Mouse (Mus musculus) bone marrow macrophage, adult 2 months (primary cell): Measurements from ENCODE around the gene Btnl2. TPM values are rescaled to one million over a fixed set of nuclear protein-coding genes. Genes with fewer than 3 reads are reported as not detected.

ENCODE experiments used
- H3K27ac ChIP-seq: 2 replicates; pipeline ENCODE4 v1.5.1; 2012; ENCODE audit warnings: low read depth, low read length; ENCODE audit not compliant: insufficient read depth
- H3K4me1 ChIP-seq: 2 replicates; pipeline ENCODE4 v1.6.1; 2012; ENCODE audit warnings: low read length; ENCODE audit not compliant: control insufficient read depth, insufficient read depth
- H3K4me3 ChIP-seq: 2 replicates; pipeline ENCODE4 v1.5.1; 2012; ENCODE audit warnings: mild to moderate bottlenecking, low read length, moderate library complexity; ENCODE audit not compliant: insufficient read depth
- CTCF ChIP-seq: IDR thresholded peaks from 2 replicates; pipeline ENCODE4 v1.5.1; 2012; ENCODE audit warnings: low read depth, mild to moderate bottlenecking, low read length, moderate library complexity
- POLR2A ChIP-seq: IDR thresholded peaks from 2 replicates; pipeline ENCODE4 v1.6.1; 2012; ENCODE audit warnings: mild to moderate bottlenecking, low read depth, low read length, borderline replicate concordance
- polyA plus RNA-seq: library from polyadenylated mRNA; stranded (reverse); fragments of >200 nt; gene quantifications from 2 replicates; pipeline ENCODE4 v1.2.4, GENCODE M21; 2012; ENCODE audit not compliant: missing spikeins, insufficient read depth, insufficient read length

The Btnl2 gene
- polyA plus RNA-seq, 1 experiment, result 0.71 TPM

GRCm38 (mm10) chr17:34347606-34348308 is 6.9 kb upstream of the Btnl2 start:
- Histone ChIP-seq H3K4me3 (no peak overlapping the region), H3K27ac (peak overlapping the region; percentile 44), H3K4me1 (peaks cover 24% of the 10 kb centered on the region)
- TF ChIP-seq CTCF (no peak), POLR2A (no peak)

GRCm38 (mm10) chr17:34349429-34349828 is 5.2 kb upstream of the Btnl2 start:
- TF ChIP-seq CTCF (peak; percentile 39; the same call in 1 of the 2 replicates), POLR2A (no peak)
- Histone ChIP-seq H3K4me3 (no peak overlapping the region), H3K27ac (no peak overlapping the region), H3K4me1 (peaks cover 27% of the 10 kb centered on the region)

- peak overlapping the region; percentile 76 for H3K27ac ChIP-seq
- no peak overlapping the region for H3K4me3 ChIP-seq
- peaks cover 19% of the 10 kb centered on the region for H3K4me1 ChIP-seq
- TF ChIP-seq POLR2A (no peak), CTCF (no peak)
Observed at GRCm38 (mm10) chr17:34354940-34355339, 318 bp downstream of the Btnl2 start.

- Histone ChIP-seq H3K4me3 (no peak overlapping the region), H3K4me1 (peaks cover 25% of the 10 kb centered on the region), H3K27ac (no peak overlapping the region)
- TF ChIP-seq POLR2A (no peak), CTCF (no peak)
Observed at GRCm38 (mm10) chr17:34362954-34363546, 8.4 kb downstream of the Btnl2 start.

GRCm38 (mm10) chr17:34363676-34364310 is 9.2 kb downstream of the Btnl2 start:
- H3K27ac ChIP-seq, result peak overlapping the region; percentile 65
- TF ChIP-seq CTCF (no peak), POLR2A (no peak)
- peaks cover 30% of the 10 kb centered on the region for H3K4me1 ChIP-seq
- H3K4me3 ChIP-seq, result no peak overlapping the region

GRCm38 (mm10) chr17:34365031-34365430 is 10.4 kb downstream of the Btnl2 start:
- TF ChIP-seq POLR2A, result no peak
- TF ChIP-seq CTCF, result no peak
- Histone ChIP-seq H3K4me1 (peaks cover 30% of the 10 kb centered on the region), H3K4me3 (no peak overlapping the region), H3K27ac (peak overlapping the region; percentile 65)

- H3K27ac ChIP-seq, result no peak overlapping the region
- H3K4me3 ChIP-seq, result no peak overlapping the region
- H3K4me1 ChIP-seq, result peaks cover 13% of the 10 kb centered on the region
- TF ChIP-seq CTCF (no peak), POLR2A (no peak)
Observed at GRCm38 (mm10) chr17:34370563-34370962, 15.9 kb downstream of the Btnl2 start.

- Histone ChIP-seq H3K27ac (no peak overlapping the region), H3K4me1 (peaks cover 13% of the 10 kb centered on the region), H3K4me3 (no peak overlapping the region)
- TF ChIP-seq POLR2A (no peak), CTCF (no peak)
Observed at GRCm38 (mm10) chr17:34373055-34373709, 18.6 kb downstream of the Btnl2 start.

- no peak for TF ChIP-seq CTCF
- no peak for TF ChIP-seq POLR2A
- Histone ChIP-seq H3K4me1 (peaks cover 7% of the 10 kb centered on the region), H3K27ac (no peak within 1 kb of the TSS), H3K4me3 (no peak within 1 kb of the TSS)
Observed at GRCm38 (mm10) chr17:34376847-34377246, 22.2 kb downstream of the Btnl2 start, which contains the start of gene Btnl1. Btnl1 (plus strand) TSS chr17:34377132.
